ENCODE assay signal across 8 mouse cellular contexts in genomic region chr1:134331879-134332635, GRCm38 (mm10). TPM values are rescaled to one million over a fixed set of nuclear protein-coding genes. Genes with fewer than 3 reads are reported as not detected.
DNase-seq lines count a peak whose midpoint lies in the region; ATAC-seq and TF ChIP-seq lines count a peak whose summit lies in the region.

No protein-coding gene starts in this region.

- H3K9ac ChIP-seq in intestine, postnatal 0 days (ENCODE audit: low read depth, low read length): no peak overlapping the region
- H3K9ac ChIP-seq in midbrain, embryonic 16.5 days (ENCODE audit: low read depth, low read length): no peak overlapping the region

- no peaks in the 10 kb centered on the region for H3K27me3 ChIP-seq in intestine, postnatal 0 days (replicated peaks; ENCODE audit: control insufficient read depth, insufficient read depth, low read length)
- H3K27me3 ChIP-seq in midbrain, embryonic 16.5 days (ENCODE audit: control insufficient read depth, insufficient read depth, low read depth, low read length): no peaks in the 10 kb centered on the region

- no peak overlapping the region for H3K4me3 ChIP-seq in intestine, postnatal 0 days (ENCODE audit: low read depth, low read length)
- no peak overlapping the region for H3K4me3 ChIP-seq in midbrain, embryonic 16.5 days (ENCODE audit: low read depth, low read length)

- H3K4me1 ChIP-seq in intestine, postnatal 0 days (replicated peaks; ENCODE audit: control insufficient read depth, insufficient read depth, low read length): no peaks in the 10 kb centered on the region
- H3K4me1 ChIP-seq in midbrain, embryonic 16.5 days (ENCODE audit: control insufficient read depth, insufficient read depth, low read length): no peaks in the 10 kb centered on the region

- peak; percentile 97 for TF ChIP-seq CTCF in intestine, postnatal 0 days (IDR thresholded peaks at IDR 0.05; ENCODE audit: low read depth)

- H3K27ac ChIP-seq in intestine, postnatal 0 days (ENCODE audit: low read depth, low read length): no peak overlapping the region
- H3K27ac ChIP-seq in midbrain, embryonic 16.5 days (ENCODE audit: low read length): no peak overlapping the region

- no peaks in the 10 kb centered on the region for H3K9me3 ChIP-seq in intestine, postnatal 0 days (ENCODE audit: control insufficient read depth)
- no peaks in the 10 kb centered on the region for H3K9me3 ChIP-seq in midbrain, embryonic 16.5 days (replicated peaks; ENCODE audit: control insufficient read depth, low read length, poor library complexity, severe bottlenecking)

- H3K36me3 ChIP-seq in intestine, postnatal 0 days (ENCODE audit: control insufficient read depth, insufficient read depth): no peaks in the 10 kb centered on the region
- no peaks in the 10 kb centered on the region for H3K36me3 ChIP-seq in midbrain, embryonic 16.5 days (ENCODE audit: control insufficient read depth, insufficient read depth, low read length)

- peak; percentile 83 for DNase-seq in cerebellum, adult 11 months
- DNase-seq in cerebellum, postnatal 25 days: peak; percentile 84 to 91
- DNase-seq in gastrocnemius, postnatal 14 days: peak; percentile 80
- DNase-seq in left cerebral cortex, postnatal 4 days: peak; percentile 88
- peak; percentile 57 for DNase-seq in spleen, adult 12 weeks (ENCODE audit: low spot score)

- intact Hi-C loops in gastrocnemius, postnatal 14 days (cut with DNase I; ENCODE audit: low total_unique reads): no loop called here
- intact Hi-C loops in left cerebral cortex, postnatal 4 days (cut with DNase I): loop anchor here (5.0 kb wide), 2 partner anchors 90 to 180 kb away; no protein-coding TSS in a partner anchor

- ATAC-seq in cerebellum, adult (ENCODE audit: insufficient number of reproducible peaks, low FRiP score, low TSS enrichment): no peak
- 0 out of 2 replicates have a peak, but pooled peaks have one; percentile 4 for ATAC-seq in intestine, postnatal 0 days
- peak; percentile 56; the same call in 1 of the 2 replicates for ATAC-seq in midbrain, embryonic 16.5 days

- WGBS in intestine, postnatal 0 days: 48% methylated on average over 20 of the region's 20 CpGs
- WGBS in midbrain, embryonic 16.5 days: 56% methylated on average over 20 of the region's 20 CpGs

- H3K4me2 ChIP-seq in intestine, postnatal 0 days (replicated peaks; ENCODE audit: low read depth): no peak overlapping the region
- H3K4me2 ChIP-seq in midbrain, embryonic 16.5 days (ENCODE audit: low read length): no peak overlapping the region

RNA-seq across cellular contexts. Expression of gene Ppfia4, which starts 0.7 kb away (rescaled TPM):
- total RNA-seq in gastrocnemius, postnatal 14 days (2021): 1 to 10 TPM; 4.3 to 6.7 TPM
- 2.4 and 2.5 TPM in 2 replicates for polyA plus RNA-seq in intestine, postnatal 0 days (2015; fragmentation: Nextera tagmentation; extraction: Ambion mirVana)
- total RNA-seq in left cerebral cortex, postnatal 4 days (2021): 10 to 100 TPM; 62.6 to 72.1 TPM
- 20.2 and 25.6 TPM in 2 replicates for polyA plus RNA-seq in midbrain, embryonic 16.5 days (2015; fragmentation: Nextera tagmentation; extraction: Ambion mirVana)

RNA-seq across cellular contexts. Expression of gene Tmem183a, which starts 29.7 kb away (rescaled TPM):
- total RNA-seq in gastrocnemius, postnatal 14 days (2021): 10 to 100 TPM; 13.8 to 19.5 TPM
- polyA plus RNA-seq in intestine, postnatal 0 days (2015; fragmentation: Nextera tagmentation; extraction: Ambion mirVana): 59.8 and 60.6 TPM in 2 replicates
- total RNA-seq in left cerebral cortex, postnatal 4 days (2021): 100 to 1,000 TPM; 110 to 122 TPM
- polyA plus RNA-seq in midbrain, embryonic 16.5 days (2015; fragmentation: Nextera tagmentation; extraction: Ambion mirVana): 155 and 159 TPM in 2 replicates

RNA-seq across cellular contexts. Expression of gene Myog, which starts 42.3 kb away (rescaled TPM):
- total RNA-seq in gastrocnemius, postnatal 14 days (2021): 10 to 100 TPM; 67.9 to 75.3 TPM
- 0.08 TPM in 1 of 2 replicates, not detected in the other for polyA plus RNA-seq in intestine, postnatal 0 days (2015; fragmentation: Nextera tagmentation; extraction: Ambion mirVana)
- not detected for total RNA-seq in left cerebral cortex, postnatal 4 days (2021)
- 0.13 and 0.14 TPM in 2 replicates for polyA plus RNA-seq in midbrain, embryonic 16.5 days (2015; fragmentation: Nextera tagmentation; extraction: Ambion mirVana)

RNA-seq across cellular contexts. Expression of gene 4933406M09Rik, which starts 53.7 kb away (rescaled TPM):
- not detected for total RNA-seq in gastrocnemius, postnatal 14 days (2021)
- polyA plus RNA-seq in intestine, postnatal 0 days (2015; fragmentation: Nextera tagmentation; extraction: Ambion mirVana): not detected in 2 replicates
- total RNA-seq in left cerebral cortex, postnatal 4 days (2021): not detected
- not detected in 2 replicates for polyA plus RNA-seq in midbrain, embryonic 16.5 days (2015; fragmentation: Nextera tagmentation; extraction: Ambion mirVana)

Comparison
In these comparisons a context has a peak if more than half of its experiments do, and no peak if none do; other contexts are left out.
1. RNA of gene Ppfia4, which starts 0.7 kb away (total RNA-seq): 62.6 to 72.1 TPM in left cerebral cortex, postnatal 4 days; 4.3 to 6.7 TPM in gastrocnemius, postnatal 14 days; every median in the first group is over 4 times any median in the second.
2. RNA of gene Tmem183a, which starts 29.7 kb away (total RNA-seq): 110 to 122 TPM in left cerebral cortex, postnatal 4 days; 13.8 to 19.5 TPM in gastrocnemius, postnatal 14 days; every median in the first group is over 4 times any median in the second.
3. RNA of gene Myog, which starts 42.3 kb away (total RNA-seq): 67.9 to 75.3 TPM in gastrocnemius, postnatal 14 days; not detected in left cerebral cortex, postnatal 4 days; every median in the first group is over 10 times any median in the second.
4. Peak in every context shown above with its lines, with median percentiles within 50 percentile points of each other: DNase-seq.